Mouse (Mus musculus): ENCODE results near the gene Pkn1.
A peak's percentile ranks its signal among the peaks of the same experiment; 100 is the strongest.

Gene Pkn1

GRCm38 (mm10) chr8:83652030-83652743, 46.8 kb downstream of the Pkn1 start, which contains the start of gene Gipc1:
Gene Gipc1 (plus strand): TSS chr8:83652677.
- DNase-seq: peak; percentile 98

- DNase-seq: no peak
These were observed 49.3 kb downstream of the Pkn1 start for GRCm38 (mm10) chr8:83649699-83650098.

DNA sequence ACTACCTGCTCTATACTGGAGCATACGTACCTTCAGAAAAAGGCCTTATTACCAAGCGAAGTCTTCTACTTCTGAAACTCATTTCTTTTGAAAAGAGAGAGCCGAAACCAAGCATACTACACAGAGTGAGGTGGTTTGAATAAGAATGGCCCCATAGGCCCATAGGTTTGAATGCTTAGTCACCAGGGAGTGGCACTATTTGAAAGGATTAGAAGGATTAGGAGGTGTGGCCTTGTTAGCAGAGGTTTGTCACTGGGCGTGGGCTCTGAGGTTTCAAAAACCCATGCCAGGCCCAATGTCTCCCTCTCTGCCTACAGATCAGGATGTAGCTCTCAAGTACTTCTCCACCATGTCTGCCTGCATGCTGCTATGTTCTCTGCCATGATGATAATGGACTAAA, 50.9 kb downstream of the Pkn1 start:
- DNase-seq: no peak

GRCm38 (mm10) chr8:83647511-83647910, 51.5 kb downstream of the Pkn1 start:
- no peak for DNase-seq

GRCm38 (mm10) chr8:83639649-83640048, 59.3 kb downstream of the Pkn1 start:
- DNase-seq: no peak

- DNase-seq: no peak
These were observed 60.1 kb downstream of the Pkn1 start for GRCm38 (mm10) chr8:83638856-83639255.

DNA sequence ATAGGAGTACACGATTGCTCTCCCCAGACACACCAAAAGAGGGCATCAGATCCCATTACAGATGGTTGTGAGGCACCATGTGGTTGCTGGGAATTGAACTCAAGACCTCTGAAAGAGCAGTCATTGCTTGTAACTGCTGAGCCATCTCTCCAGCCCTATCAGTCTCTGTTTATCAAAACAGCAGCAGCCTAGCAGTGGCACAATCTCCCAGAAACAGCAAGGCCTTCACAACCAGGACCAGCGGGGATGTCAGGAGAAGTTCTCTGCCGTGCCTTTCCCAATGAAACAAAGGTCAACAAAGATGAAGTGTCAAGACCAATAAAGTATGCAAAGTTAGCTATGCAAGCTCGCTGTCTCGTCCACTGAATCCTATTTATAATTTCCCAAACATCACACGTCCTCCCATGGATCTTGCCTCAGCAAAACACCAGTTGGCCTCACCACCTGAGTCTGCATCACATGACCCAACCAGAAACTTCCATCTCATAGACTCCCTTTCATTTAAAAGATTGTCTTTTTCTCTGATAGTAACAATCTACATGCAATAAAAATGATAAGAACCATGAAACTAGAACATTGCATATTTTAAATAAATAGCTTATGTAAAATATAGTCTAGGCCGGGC, 66.8 kb downstream of the Pkn1 start:
- no peak for DNase-seq

DNA sequence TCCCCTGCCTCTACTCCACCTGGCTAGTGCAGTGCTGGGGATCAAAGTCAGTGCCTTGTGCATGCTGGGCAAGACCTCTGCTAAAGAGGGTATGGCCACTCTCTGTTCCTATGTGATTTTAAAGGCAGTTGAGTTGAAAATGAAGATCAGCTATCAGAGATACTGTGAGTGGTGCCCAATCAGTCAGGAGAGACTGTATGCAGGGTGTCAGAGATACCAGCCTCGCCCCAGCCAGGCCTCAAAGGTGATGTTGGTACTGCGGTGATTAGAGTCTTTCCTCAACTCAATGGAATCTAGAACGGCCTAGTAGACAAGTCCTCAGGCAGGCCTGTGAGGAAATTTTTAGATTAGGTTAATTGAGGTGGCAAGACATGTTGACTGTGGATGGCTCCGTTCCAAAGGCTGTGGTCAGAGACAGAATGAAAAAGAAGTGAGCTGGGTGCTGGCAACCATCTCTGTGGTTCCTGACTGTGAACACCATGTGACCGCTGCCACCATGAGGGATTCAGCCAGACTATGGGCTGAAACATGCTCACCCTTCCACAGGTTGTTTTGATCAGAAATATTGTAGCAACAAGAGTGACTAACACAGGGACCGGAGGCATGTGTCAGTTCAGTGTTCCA, 73.2 kb downstream of the Pkn1 start:
- no peak for DNase-seq

GRCm38 (mm10) chr8:83624739-83625138, 74.2 kb downstream of the Pkn1 start:
- DNase-seq: peak in 1 of 2 experiments; percentile 40

- no peak for DNase-seq
These were observed 75.4 kb downstream of the Pkn1 start for GRCm38 (mm10) chr8:83623549-83623948.

DNA sequence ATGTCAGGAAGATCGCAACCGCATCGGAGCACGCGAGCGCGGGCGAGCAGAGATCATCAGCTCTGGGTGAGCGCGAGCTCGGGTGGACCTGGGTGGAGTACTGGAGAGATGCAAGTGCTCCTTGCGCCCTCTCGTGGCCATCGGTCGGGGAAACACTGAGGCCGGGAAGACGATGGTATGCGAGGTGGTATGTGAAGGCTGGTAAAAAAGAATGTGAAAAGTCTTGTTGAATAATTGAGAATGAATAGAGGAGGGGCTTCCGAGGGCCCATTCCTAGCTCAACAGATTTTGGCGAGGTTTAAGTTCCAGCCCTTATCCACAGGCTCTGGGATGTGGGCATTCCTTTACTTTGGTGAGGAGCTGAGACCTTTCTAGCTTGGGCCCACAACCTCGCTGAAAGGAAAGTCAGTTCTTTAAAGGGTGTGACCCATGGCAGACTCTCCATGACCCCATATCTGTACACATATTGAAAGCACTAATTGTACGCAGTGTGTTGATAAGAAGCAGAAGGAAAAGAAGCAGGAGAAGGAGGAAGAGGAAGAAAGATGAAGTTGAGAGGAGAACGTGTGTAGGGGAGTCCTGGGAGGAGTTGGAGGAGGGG, 76.5 kb downstream of the Pkn1 start:
- peak; percentile 86 to 91 for DNase-seq

GRCm38 (mm10) chr8:83621691-83622388, 77.1 kb downstream of the Pkn1 start:
- no peak for DNase-seq

GRCm38 (mm10) chr8:83619568-83620285, 79.3 kb downstream of the Pkn1 start:
- no peak for DNase-seq

DNA sequence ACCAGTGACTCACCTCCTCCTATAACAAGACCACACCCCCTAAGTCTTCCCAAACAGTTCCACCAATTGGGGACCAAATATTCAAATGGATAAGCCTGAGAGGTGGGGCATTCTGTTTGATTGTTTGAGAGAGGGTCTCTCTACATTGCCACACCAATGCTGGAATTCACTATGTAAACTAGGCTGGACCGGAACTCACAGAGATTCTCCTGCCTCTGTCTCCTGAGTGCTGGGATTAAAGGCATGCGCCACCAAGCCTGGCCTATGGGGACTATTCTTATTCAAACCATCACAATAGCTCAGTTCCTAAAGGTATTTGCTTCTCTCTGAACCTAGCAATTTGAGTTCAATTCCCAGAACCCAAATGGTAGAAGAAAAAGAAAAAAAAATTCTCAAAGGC, 80.4 kb downstream of the Pkn1 start:
- no peak for DNase-seq

- DNase-seq: no peak
These were observed 81.9 kb downstream of the Pkn1 start for GRCm38 (mm10) chr8:83617111-83617510.

DNA sequence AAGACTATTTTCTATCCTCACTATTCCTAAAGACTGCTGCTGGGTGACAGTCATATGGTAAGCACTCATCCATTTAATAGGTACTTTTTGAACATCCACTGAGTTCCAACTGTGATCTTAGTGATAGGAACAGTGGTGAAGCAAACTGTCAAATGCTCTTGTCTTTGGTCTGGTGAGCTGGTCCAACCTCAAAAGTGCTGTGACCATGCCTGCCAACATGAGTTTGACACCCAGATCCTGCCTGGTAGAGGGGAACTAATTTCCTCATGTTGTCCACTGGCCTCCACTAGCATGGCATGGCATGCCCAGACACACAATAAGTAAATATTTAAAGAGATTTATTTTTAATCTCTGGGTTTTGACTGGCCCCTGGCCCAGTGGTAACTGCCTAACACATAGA, 82.4 kb downstream of the Pkn1 start:
- no peak for DNase-seq

Data from lung, adult 18-20 months (tissue).